Mouse (Mus musculus): ENCODE data around the gene Polr2h. TPM values are rescaled to one million over a fixed set of nuclear protein-coding genes. Genes with fewer than 3 reads are reported as not detected.

Polr2h gene
- polyA plus RNA-seq (2014; fragmentation: Illumina TruSeq; extraction: RNeasy Lipid Tissue Mini Kit (QIAGEN cat#74804); ENCODE audit: low read depth, low replicate concordance) = 26.0 TPM

DNA sequence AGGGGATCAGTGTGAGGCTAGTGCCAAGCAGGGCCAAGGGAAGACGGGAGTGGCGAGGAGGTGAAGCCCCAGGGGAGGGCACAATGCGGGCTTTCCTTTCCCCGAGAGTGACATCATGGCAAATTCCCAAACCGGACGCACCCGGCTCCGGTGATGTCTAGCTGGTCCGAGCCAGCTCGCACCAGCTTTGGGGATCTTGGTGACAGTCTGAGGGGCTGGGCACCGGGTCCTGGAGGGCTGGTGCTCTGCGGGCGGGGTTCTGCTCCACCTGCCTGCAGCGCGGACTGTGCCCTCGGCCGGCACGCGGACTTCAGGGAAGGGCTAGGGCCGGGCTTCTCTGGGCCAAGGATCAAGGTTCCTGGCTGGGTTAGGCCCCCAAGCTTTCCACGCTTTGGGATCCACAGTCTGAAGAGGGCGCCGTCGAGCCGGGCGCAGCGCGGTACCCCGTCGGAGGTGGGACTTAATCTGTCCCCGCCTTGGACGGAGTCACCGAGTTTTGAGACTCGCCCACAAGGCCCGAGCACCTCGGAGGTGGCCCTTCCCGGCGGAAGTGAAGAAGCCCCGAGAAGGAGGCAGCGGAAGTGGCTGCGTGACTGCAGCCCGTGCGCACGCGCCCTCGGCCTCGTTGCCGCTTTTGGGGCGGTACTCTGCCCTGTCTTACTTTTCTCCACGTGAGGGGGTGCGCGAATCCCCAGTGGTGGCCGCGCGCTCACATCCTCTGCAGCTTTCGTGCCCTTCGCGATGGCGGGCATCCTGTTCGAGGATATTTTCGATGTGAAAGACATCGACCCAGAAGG is at the start of gene Polr2h, which contains the start of gene Clcn2:
Gene Polr2h, plus strand, starts transcription at position 485 of the 797 bp plus-strand sequence.
Gene Clcn2, minus strand, starts transcription at position 566 of the 797 bp plus-strand sequence.

DNA sequence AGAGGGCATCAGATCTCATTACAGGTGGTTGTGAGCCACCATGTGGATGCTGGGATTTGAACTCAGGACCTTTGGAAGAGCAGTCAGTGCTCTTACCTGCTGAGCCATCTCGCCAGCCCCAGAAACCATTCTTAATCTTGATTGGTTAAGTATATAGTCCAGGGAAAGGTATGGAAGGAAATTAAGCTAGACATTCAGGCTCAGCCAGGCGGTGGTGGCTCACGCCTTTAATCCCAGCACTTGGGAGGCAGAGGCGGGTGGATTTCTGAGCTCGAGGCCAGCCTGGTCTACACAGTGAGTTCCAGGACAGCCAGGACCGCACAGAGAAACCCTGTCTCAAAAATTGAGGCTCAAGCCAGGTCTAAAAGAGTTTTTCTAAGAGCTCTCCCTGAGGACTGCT is 49.5 kb upstream of the Polr2h start, which contains the start of gene Eif4g1:
Gene Eif4g1, plus strand, starts transcription at position 301 of the 400 bp plus-strand sequence.

DNA sequence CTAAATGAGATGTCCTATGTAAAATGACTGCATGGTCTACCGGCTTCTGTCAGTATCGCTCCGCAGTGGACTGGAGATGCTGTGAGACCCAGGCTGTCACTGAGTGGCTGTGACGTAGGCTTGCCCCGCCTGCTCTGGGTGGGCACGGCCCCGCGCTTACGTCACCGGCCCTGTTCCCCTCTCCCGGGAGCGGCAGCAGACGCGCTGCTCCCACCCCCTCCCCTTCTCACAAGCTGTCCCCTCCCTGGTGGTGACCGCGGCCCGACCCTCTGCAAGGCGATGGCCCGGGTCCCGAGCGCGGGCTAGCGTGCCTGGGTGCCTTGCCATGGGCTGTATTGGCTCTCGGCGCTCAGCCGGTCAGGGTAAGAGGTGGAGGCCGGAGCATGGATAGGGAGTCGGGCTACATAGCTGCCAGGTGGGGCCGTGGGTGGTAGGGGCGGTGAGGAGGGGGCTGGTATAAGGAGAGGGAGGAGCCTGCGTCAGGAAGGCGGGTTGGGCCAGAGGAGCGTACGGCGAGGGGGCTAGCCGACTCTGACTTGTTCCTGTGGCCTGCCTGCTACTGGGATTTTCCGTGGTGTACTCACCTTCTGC is 24.3 kb upstream of the Polr2h start, which contains the start of gene Fam131a:
Gene Fam131a, plus strand, starts transcription at position 131 of the 591 bp plus-strand sequence.

DNA sequence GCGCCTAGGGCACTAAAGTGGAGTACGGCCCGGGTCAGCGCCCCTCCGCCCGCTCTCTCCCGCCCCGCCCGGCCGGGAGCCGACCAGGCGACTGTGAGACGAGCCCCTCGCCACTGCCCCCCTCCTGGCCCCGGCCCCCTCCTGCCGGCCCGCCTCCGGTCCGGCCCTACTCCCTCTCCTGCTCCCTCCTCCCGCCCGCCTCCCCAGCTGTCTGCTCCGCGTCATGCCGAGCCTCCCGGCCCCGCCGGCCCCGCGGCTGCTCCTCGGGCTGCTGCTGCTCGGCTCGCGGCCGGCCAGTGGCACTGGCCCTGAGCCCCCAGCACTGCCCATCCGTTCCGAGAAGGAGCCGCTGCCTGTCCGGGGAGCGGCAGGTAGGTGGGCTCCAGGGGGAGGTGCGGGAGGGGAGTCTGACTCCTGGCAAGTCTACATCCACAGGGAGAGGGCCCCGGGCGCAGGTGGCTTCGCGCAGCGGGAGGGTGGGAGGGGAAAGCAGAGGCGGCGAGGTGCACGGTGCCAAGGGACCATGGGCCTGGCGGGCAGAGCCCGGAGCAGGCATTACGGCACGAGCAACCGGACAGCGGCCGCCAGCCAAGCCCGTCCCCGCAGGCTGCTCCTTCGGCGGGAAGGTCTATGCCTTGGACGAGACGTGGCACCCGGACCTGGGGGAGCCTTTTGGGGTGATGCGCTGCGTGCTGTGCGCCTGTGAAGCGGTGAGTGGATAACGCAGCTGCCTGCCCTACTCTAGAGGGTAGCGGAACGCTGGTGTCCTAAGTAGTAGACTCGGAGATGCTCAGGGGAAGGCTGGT is 15.7 kb downstream of the Polr2h start, which contains the start of gene Chrd:
Gene Chrd, plus strand, starts transcription at position 203 of the 806 bp plus-strand sequence.

DNA sequence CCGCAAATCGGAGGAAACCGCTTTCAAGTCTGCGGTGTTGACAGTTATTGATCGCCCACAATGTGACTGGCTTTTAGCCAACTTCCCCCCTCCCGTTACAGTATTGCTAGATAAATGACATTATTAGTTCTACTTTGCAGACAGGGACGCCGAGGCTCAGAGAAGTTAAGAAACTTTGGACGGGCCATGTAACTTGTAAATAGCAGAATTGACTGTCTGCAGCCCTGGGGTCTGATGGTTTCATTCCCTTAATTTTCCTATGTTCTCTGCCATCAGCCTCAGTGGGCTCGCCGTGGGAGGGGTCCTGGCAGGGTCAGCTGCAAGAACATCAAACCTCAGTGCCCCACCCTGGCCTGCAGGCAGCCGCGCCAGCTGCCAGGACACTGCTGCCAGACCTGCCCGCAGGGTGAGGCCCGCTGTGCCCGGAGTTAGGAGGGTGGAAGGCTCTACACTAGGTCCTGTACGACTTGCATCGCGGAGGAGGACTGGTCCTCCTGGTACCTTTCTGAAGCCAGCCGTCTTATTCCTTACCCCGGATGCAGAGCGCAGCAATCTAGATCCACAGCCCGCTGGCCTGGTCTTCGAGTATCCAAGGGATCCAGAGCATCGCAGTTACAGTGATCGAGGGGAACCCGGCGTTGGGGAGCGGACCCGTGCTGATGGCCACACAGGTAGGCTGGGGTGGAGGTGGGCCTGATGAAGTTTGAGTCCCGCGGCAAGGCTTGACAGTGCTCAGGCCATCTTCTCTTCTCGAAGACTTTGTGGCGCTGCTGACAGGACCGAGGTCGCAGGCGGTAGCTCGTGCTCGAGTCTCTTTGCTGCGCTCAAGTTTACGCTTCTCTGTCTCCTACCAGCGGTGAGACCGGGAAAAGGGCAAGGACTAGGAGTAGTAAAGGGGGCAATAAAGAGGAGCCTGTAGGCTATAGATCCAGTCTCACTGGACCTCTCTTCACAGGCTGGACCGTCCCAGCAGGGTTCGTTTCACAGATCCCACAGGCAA is 16.6 kb downstream of the Polr2h start, which contains the start of gene Thpo:
Gene Thpo, minus strand, starts transcription at position 781 of the 1,000 bp plus-strand sequence.

Other genes with a start within 250 kb of the Polr2h start
- gene Eif2b5, start 218.8 kb upstream of the Polr2h start, polyA plus RNA-seq (2014; fragmentation: Illumina TruSeq; extraction: RNeasy Lipid Tissue Mini Kit (QIAGEN cat#74804); ENCODE audit: low read depth, low replicate concordance) = 7.8 TPM
- gene Dvl3, start 200.7 kb upstream of the Polr2h start, polyA plus RNA-seq (2014; fragmentation: Illumina TruSeq; extraction: RNeasy Lipid Tissue Mini Kit (QIAGEN cat#74804); ENCODE audit: low read depth, low replicate concordance) = 23.3 TPM
- 87.0 TPM for gene Ap2m1, start 182.2 kb upstream of the Polr2h start, polyA plus RNA-seq (2014; fragmentation: Illumina TruSeq; extraction: RNeasy Lipid Tissue Mini Kit (QIAGEN cat#74804); ENCODE audit: low read depth, low replicate concordance)
- 9.1 TPM for gene Abcf3, start 169.1 kb upstream of the Polr2h start, polyA plus RNA-seq (2014; fragmentation: Illumina TruSeq; extraction: RNeasy Lipid Tissue Mini Kit (QIAGEN cat#74804); ENCODE audit: low read depth, low replicate concordance)
- gene Vwa5b2, start 128.2 kb upstream of the Polr2h start, polyA plus RNA-seq (2014; fragmentation: Illumina TruSeq; extraction: RNeasy Lipid Tissue Mini Kit (QIAGEN cat#74804); ENCODE audit: low read depth, low replicate concordance) = 0.76 TPM
- gene Eef1akmt4, start 106.1 kb upstream of the Polr2h start, polyA plus RNA-seq (2014; fragmentation: Illumina TruSeq; extraction: RNeasy Lipid Tissue Mini Kit (QIAGEN cat#74804); ENCODE audit: low read depth, low replicate concordance) = 1.9 TPM
- not detected for gene Gm49333, start 106.1 kb upstream of the Polr2h start, polyA plus RNA-seq (2014; fragmentation: Illumina TruSeq; extraction: RNeasy Lipid Tissue Mini Kit (QIAGEN cat#74804); ENCODE audit: low read depth, low replicate concordance)
- gene Alg3, start 105.9 kb upstream of the Polr2h start, polyA plus RNA-seq (2014; fragmentation: Illumina TruSeq; extraction: RNeasy Lipid Tissue Mini Kit (QIAGEN cat#74804); ENCODE audit: low read depth, low replicate concordance) = 3.7 TPM
- 0.47 TPM for gene Camk2n2, start 96.4 kb upstream of the Polr2h start, polyA plus RNA-seq (2014; fragmentation: Illumina TruSeq; extraction: RNeasy Lipid Tissue Mini Kit (QIAGEN cat#74804); ENCODE audit: low read depth, low replicate concordance)
- 0.47 TPM for gene Ece2, start 87.8 kb upstream of the Polr2h start, polyA plus RNA-seq (2014; fragmentation: Illumina TruSeq; extraction: RNeasy Lipid Tissue Mini Kit (QIAGEN cat#74804); ENCODE audit: low read depth, low replicate concordance)
- gene Psmd2, start 66.0 kb upstream of the Polr2h start, polyA plus RNA-seq (2014; fragmentation: Illumina TruSeq; extraction: RNeasy Lipid Tissue Mini Kit (QIAGEN cat#74804); ENCODE audit: low read depth, low replicate concordance) = 56.0 TPM
- 135 TPM for gene Eif4g1, start 49.4 kb upstream of the Polr2h start, polyA plus RNA-seq (2014; fragmentation: Illumina TruSeq; extraction: RNeasy Lipid Tissue Mini Kit (QIAGEN cat#74804); ENCODE audit: low read depth, low replicate concordance)
- not detected for gene Fam131a, start 24.4 kb upstream of the Polr2h start, polyA plus RNA-seq (2014; fragmentation: Illumina TruSeq; extraction: RNeasy Lipid Tissue Mini Kit (QIAGEN cat#74804); ENCODE audit: low read depth, low replicate concordance)
- gene Clcn2, start 81 bp downstream of the Polr2h start, polyA plus RNA-seq (2014; fragmentation: Illumina TruSeq; extraction: RNeasy Lipid Tissue Mini Kit (QIAGEN cat#74804); ENCODE audit: low read depth, low replicate concordance) = 5.6 TPM
- 0.28 TPM for gene Chrd, start 15.5 kb downstream of the Polr2h start, polyA plus RNA-seq (2014; fragmentation: Illumina TruSeq; extraction: RNeasy Lipid Tissue Mini Kit (QIAGEN cat#74804); ENCODE audit: low read depth, low replicate concordance)
- 0.47 TPM for gene Thpo, start 16.8 kb downstream of the Polr2h start, polyA plus RNA-seq (2014; fragmentation: Illumina TruSeq; extraction: RNeasy Lipid Tissue Mini Kit (QIAGEN cat#74804); ENCODE audit: low read depth, low replicate concordance)

Data from sigmoid colon, adult 10 weeks (tissue).